Mouse (Mus musculus) heart, embryonic 13.5 days (tissue): ENCODE data around the gene Zzef1. TPM values are rescaled to one million over a fixed set of nuclear protein-coding genes. Genes with fewer than 3 reads are reported as not detected.

ENCODE experiments used
- ATAC-seq: fragments of 200-750 bp; cut with Nextera tagmentation; 2 replicates; pipeline ENCODE4 v1.8.0; 2017; ENCODE audit warnings: moderate TSS enrichment; ENCODE audit not compliant: insufficient number of reproducible peaks, low FRiP score, low TSS enrichment; ENCODE audit errors: extremely low read depth
- H3K27ac ChIP-seq: fragments of 300-500 bp; sonication (generic); replicated peaks from 2 replicates; pipeline ENCODE4 v1.5.1; 2015; ENCODE audit warnings: moderate library complexity, mild to moderate bottlenecking, inconsistent platforms
- H3K27me3 ChIP-seq: fragments of 300-500 bp; sonication (generic); replicated peaks from 2 replicates; pipeline ENCODE4 v1.6.1; 2015; ENCODE audit warnings: mild to moderate bottlenecking, inconsistent platforms
- H3K36me3 ChIP-seq: fragments of 300-500 bp; sonication (generic); 2 replicates; pipeline ENCODE4 v1.6.1; 2015; ENCODE audit warnings: mild to moderate bottlenecking, inconsistent platforms
- H3K4me1 ChIP-seq: fragments of 300-500 bp; sonication (generic); 2 replicates; pipeline ENCODE4 v1.6.1; 2015; ENCODE audit warnings: inconsistent platforms
- H3K4me2 ChIP-seq: fragments of 300-500 bp; sonication (generic); 2 replicates; pipeline ENCODE4 v1.6.1; 2015; ENCODE audit warnings: inconsistent platforms, mild to moderate bottlenecking, moderate library complexity
- H3K4me3 ChIP-seq: fragments of 300-500 bp; sonication (generic); 2 replicates; pipeline ENCODE4 v1.5.1; 2015; ENCODE audit warnings: moderate library complexity, mild to moderate bottlenecking, inconsistent platforms
- H3K9ac ChIP-seq: fragments of 300-500 bp; sonication (generic); 2 replicates; pipeline ENCODE4 v1.6.1; 2015; ENCODE audit warnings: inconsistent platforms, mild to moderate bottlenecking, moderate library complexity
- H3K9me3 ChIP-seq: fragments of 300-500 bp; sonication (generic); 2 replicates; pipeline ENCODE4 v1.6.1; 2016; ENCODE audit warnings: inconsistent platforms
- WGBS: fragments of 180-500 bp; shearing (Covaris S2); methylation state at CpG from one replicate; pipeline ENCODE4 v1.1.7; 2015; ENCODE audit warnings: mixed read lengths; 5-methylcytosine and 5-hydroxymethylcytosine counted together
- microRNA-seq: library from miRNA; unstranded; fragments of <30 nt; microRNA quantifications from one replicate; pipeline ENCODE4, GENCODE M21; 2016
- polyA plus RNA-seq: library from polyadenylated mRNA; unstranded; fragments of >200 nt; fragmentation: Nextera tagmentation; extraction: Ambion mirVana; gene quantifications from 2 replicates; pipeline ENCODE4 v1.2.1, GENCODE M21; 2015

The Zzef1 gene
- polyA plus RNA-seq, 1 experiment from 2014 or later: 5.9 TPM

- Histone ChIP-seq H3K4me1 (peaks cover 54% of the 10 kb centered on the region), H3K4me2 (peak overlapping the region; percentile 72), H3K4me3 (peak overlapping the region; percentile 53), H3K36me3 (no peaks in the 10 kb centered on the region), H3K27ac (no peak overlapping the region), H3K27me3 (peaks cover 43% of the 10 kb centered on the region), H3K9ac (no peak overlapping the region), H3K9me3 (no peaks in the 10 kb centered on the region)
- 14% methylated on average over 15 of the region's 15 CpGs for WGBS
- no peak for ATAC-seq
Observed at GRCm38 (mm10) chr11:72959924-72960679, 164.1 kb downstream of the Zzef1 start.

GRCm38 (mm10) chr11:72960723-72961071 lies 164.7 kb downstream of the Zzef1 start:
- H3K9me3 ChIP-seq: no peaks in the 10 kb centered on the region
- no peak for ATAC-seq
- no peak overlapping the region for H3K27ac ChIP-seq
- peak overlapping the region; percentile 53 for H3K4me3 ChIP-seq
- peak overlapping the region; percentile 72 for H3K4me2 ChIP-seq
- H3K9ac ChIP-seq: peak overlapping the region; percentile 61
- peaks cover 49% of the 10 kb centered on the region for H3K4me1 ChIP-seq
- WGBS: 4% methylated on average over 15 of the region's 15 CpGs
- H3K36me3 ChIP-seq: no peaks in the 10 kb centered on the region
- peaks cover 44% of the 10 kb centered on the region for H3K27me3 ChIP-seq

- Histone ChIP-seq H3K27me3 (peaks cover 51% of the 10 kb centered on the region), H3K4me1 (peaks cover 49% of the 10 kb centered on the region), H3K27ac (no peak within 1 kb of the TSS)
Observed at GRCm38 (mm10) chr11:72961072-72961980, 165.3 kb downstream of the Zzef1 start, which contains the start of gene Atp2a3. Atp2a3 (plus strand) TSS chr11:72961169.

GRCm38 (mm10) chr11:72962378-72962777 lies 166.4 kb downstream of the Zzef1 start:
- peaks cover 53% of the 10 kb centered on the region for H3K27me3 ChIP-seq
- ATAC-seq: no peak
- no peak overlapping the region for H3K4me3 ChIP-seq
- H3K4me1 ChIP-seq: peaks cover 49% of the 10 kb centered on the region
- H3K9ac ChIP-seq: no peak overlapping the region
- no peaks in the 10 kb centered on the region for H3K9me3 ChIP-seq
- peak overlapping the region; percentile 12; the same call in 1 of the 2 replicates for H3K27ac ChIP-seq
- 68% methylated on average over 2 of the region's 2 CpGs for WGBS
- H3K36me3 ChIP-seq: no peaks in the 10 kb centered on the region
- no peak overlapping the region for H3K4me2 ChIP-seq

More at GRCm38 (mm10) chr11:72961072-72961980, 165.3 kb downstream of the Zzef1 start, which contains the start of gene Atp2a3:
- peak within 1 kb of the TSS; percentile 53 for H3K4me3 ChIP-seq
- peak within 1 kb of the TSS; percentile 61 for H3K9ac ChIP-seq
- no peaks in the 10 kb centered on the region for H3K36me3 ChIP-seq
- H3K9me3 ChIP-seq: no peaks in the 10 kb centered on the region
- WGBS: 4% methylated on average over 70 of the region's 70 CpGs
- ATAC-seq: peak; percentile 5; the same call in 1 of the 2 replicates
- H3K4me2 ChIP-seq: peak within 1 kb of the TSS; percentile 72

GRCm38 (mm10) chr11:72963058-72963788 lies 167.2 kb downstream of the Zzef1 start:
- Histone ChIP-seq H3K4me1 (peaks cover 49% of the 10 kb centered on the region), H3K9me3 (no peaks in the 10 kb centered on the region), H3K4me3 (no peak overlapping the region), H3K27me3 (peaks cover 58% of the 10 kb centered on the region), H3K27ac (peak overlapping the region; percentile 12), H3K4me2 (peak overlapping the region; percentile 2; the same call in 1 of the 2 replicates), H3K9ac (no peak overlapping the region), H3K36me3 (no peaks in the 10 kb centered on the region)
- no peak for ATAC-seq
- WGBS: 34% methylated on average over 7 of the region's 7 CpGs

GRCm38 (mm10) chr11:72963789-72964294 lies 167.8 kb downstream of the Zzef1 start:
- Histone ChIP-seq H3K4me1 (peaks cover 49% of the 10 kb centered on the region), H3K27me3 (peaks cover 57% of the 10 kb centered on the region), H3K36me3 (no peaks in the 10 kb centered on the region), H3K9ac (no peak overlapping the region), H3K27ac (peak overlapping the region; percentile 12), H3K4me3 (no peak overlapping the region), H3K9me3 (no peaks in the 10 kb centered on the region), H3K4me2 (no peak overlapping the region)
- 56% methylated on average over 3 of the region's 3 CpGs for WGBS
- no peak for ATAC-seq

- no peak for ATAC-seq
- Histone ChIP-seq H3K9ac (no peak overlapping the region), H3K27me3 (peaks cover 64% of the 10 kb centered on the region), H3K4me2 (no peak overlapping the region), H3K36me3 (no peaks in the 10 kb centered on the region), H3K4me1 (no peaks in the 10 kb centered on the region), H3K4me3 (no peak overlapping the region), H3K9me3 (no peaks in the 10 kb centered on the region), H3K27ac (no peak overlapping the region)
- WGBS: 76% methylated on average over 13 of the region's 13 CpGs
Observed at GRCm38 (mm10) chr11:72974995-72975503, 179.0 kb downstream of the Zzef1 start.

Small RNA genes within 50 kb of the gene (microRNA-seq; reads per million reads assigned to microRNA genes)
- gene Gm44467: not detected

Other genes starting within 250 kb of the Zzef1 start
- gene Spns3, start 245.7 kb upstream of the Zzef1 start, polyA plus RNA-seq: 0.10 and 0.13 TPM in 2 replicates
- gene Ube2g1, start 188.9 kb upstream of the Zzef1 start, polyA plus RNA-seq: 57.3 and 57.7 TPM in 2 replicates
- gene Ankfy1, start 106.2 kb upstream of the Zzef1 start, polyA plus RNA-seq: 15.2 and 15.8 TPM in 2 replicates
- 4.9 and 6.7 TPM in 2 replicates for gene Cyb5d2, start 84 bp upstream of the Zzef1 start, polyA plus RNA-seq
- 3.9 and 4.0 TPM in 2 replicates for gene Atp2a3, start 164.9 kb downstream of the Zzef1 start, polyA plus RNA-seq
- gene P2rx1, start 202.9 kb downstream of the Zzef1 start, polyA plus RNA-seq: 2.1 and 2.3 TPM in 2 replicates
- 2.2 and 3.0 TPM in 2 replicates for gene Camkk1, start 222.8 kb downstream of the Zzef1 start, polyA plus RNA-seq